Comparison of ENCODE assay signal across 20 mouse cellular contexts in the genomic region with DNA sequence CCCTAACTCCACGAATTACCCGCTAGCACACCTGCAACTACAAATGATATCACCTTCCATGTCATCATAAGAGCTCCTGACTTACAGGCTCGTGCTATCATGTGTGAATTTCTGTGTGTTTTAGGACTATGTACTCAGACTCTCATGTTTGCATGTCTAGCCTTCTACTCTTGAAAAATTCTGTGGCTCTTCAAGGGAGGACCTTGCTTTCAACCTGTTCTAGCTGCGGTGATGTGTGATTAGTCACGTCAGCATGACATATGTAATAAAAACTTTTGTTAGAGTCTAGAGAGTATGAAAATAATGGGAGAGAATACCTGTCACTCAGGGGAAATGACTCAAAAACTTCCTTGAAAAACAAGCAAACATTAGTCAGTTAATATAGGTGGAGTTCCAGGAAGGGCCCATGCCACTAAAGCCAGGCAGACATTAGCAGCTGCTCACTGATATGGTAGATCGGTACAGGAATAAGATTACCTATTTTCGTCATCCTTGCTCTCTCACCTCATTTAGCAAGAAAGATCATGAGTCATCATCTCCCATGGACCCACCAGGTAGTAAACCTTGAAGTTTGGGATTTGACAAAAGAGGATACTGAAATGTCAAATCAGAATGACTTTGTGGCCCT. TPM values are rescaled to one million over a fixed set of nuclear protein-coding genes. Genes with fewer than 3 reads are reported as not detected.
"Had no signal": no experiment of that assay in that cellular context is flagged by ENCODE, and none has a peak within 500 bp of the region (broad histone marks: within the 10 kb centered on the region; RNA-seq: fewer than 3 reads in every experiment).

No protein-coding gene starts in this region.

- H3K27me3 ChIP-seq: limb, embryonic 15.5 days; liver, embryonic 12.5 days; midbrain, embryonic 15.5 days; neural tube, embryonic 12.5 days; stomach, embryonic 15.5 days had no signal

- H3K27ac ChIP-seq: kidney, postnatal 0 days; limb, embryonic 15.5 days; liver, embryonic 12.5 days; midbrain, embryonic 15.5 days; neural tube, embryonic 12.5 days; stomach, embryonic 15.5 days had no signal

- DNase-seq: kidney, postnatal 4 days; lung, embryonic 14.5 days; lung, postnatal 10 days; lung, postnatal 4 days; thymus, postnatal 4 days had no signal

- H3K36me3 ChIP-seq: limb, embryonic 15.5 days; liver, embryonic 12.5 days; midbrain, embryonic 15.5 days; neural tube, embryonic 12.5 days; stomach, embryonic 15.5 days had no signal

- H3K4me2 ChIP-seq: limb, embryonic 15.5 days; liver, embryonic 12.5 days; lung, embryonic 14.5 days; midbrain, embryonic 11.5 days; midbrain, embryonic 15.5 days; neural tube, embryonic 12.5 days; stomach, embryonic 15.5 days had no signal

- H3K9me3 ChIP-seq: limb, embryonic 15.5 days; liver, embryonic 12.5 days; megakaryocyte, embryonic 14.5 days; midbrain, embryonic 15.5 days; neural tube, embryonic 12.5 days; stomach, embryonic 15.5 days had no signal

- H3K4me3 ChIP-seq: limb, embryonic 15.5 days; liver, embryonic 12.5 days; megakaryocyte, embryonic 14.5 days; midbrain, embryonic 15.5 days; neural tube, embryonic 12.5 days; stomach, embryonic 15.5 days had no signal

- H3K4me1 ChIP-seq: limb, embryonic 15.5 days; liver, embryonic 12.5 days; midbrain, embryonic 15.5 days; neural tube, embryonic 12.5 days; stomach, embryonic 15.5 days had no signal

- H3K9ac ChIP-seq: limb, embryonic 15.5 days; liver, embryonic 12.5 days; lung, embryonic 14.5 days; midbrain, embryonic 15.5 days; neural tube, embryonic 12.5 days; stomach, embryonic 15.5 days had no signal

- ATAC-seq: liver, embryonic 12.5 days; midbrain, embryonic 15.5 days had no signal

RNA-seq across cellular contexts. Expression of a gene that starts 15.0 kb away (rescaled TPM):
- total RNA-seq: layer of hippocampus, adult 8-10 months; layer of hippocampus, postnatal 25 days; left cerebral cortex, adult 8-10 months; left cerebral cortex, postnatal 25 days; monocyte, adult 5-6 weeks; neutrophil, adult 5-6 weeks had no signal
- polyA plus RNA-seq: limb, embryonic 11.5 days; limb, embryonic 15.5 days; liver, embryonic 12.5 days; neural tube, embryonic 12.5 days had no signal
